Mouse (Mus musculus): ENCODE results near the gene Hist1h2bf. TPM values are rescaled to one million over a fixed set of nuclear protein-coding genes. Genes with fewer than 3 reads are reported as not detected.
A peak's percentile ranks its signal among the peaks of the same experiment; 100 is the strongest.
"Not testable (repeated sequence)": the region's sequence is repeated elsewhere in the genome, so short reads cannot be mapped to it uniquely, and the experiment has no call there.

The Hist1h2bf gene
- total RNA-seq, 2 experiments from 2014 or later = 10.2 to 10.9 TPM

- no peak for DNase-seq
Observed at GRCm38 (mm10) chr13:23586940-23587225, 12.9 kb upstream of the Hist1h2bf start.

GRCm38 (mm10) chr13:23586099-23586939 is 12.3 kb upstream of the Hist1h2bf start:
- DNase-seq = peak in 1 of 2 experiments; percentile 39

- peak; percentile 87 for DNase-seq
Observed at GRCm38 (mm10) chr13:23585442-23586098, 11.6 kb upstream of the Hist1h2bf start.

- DNase-seq = peak; percentile 81 to 88
Observed at GRCm38 (mm10) chr13:23585029-23585441, 11.0 kb upstream of the Hist1h2bf start.

- DNase-seq = peak in 1 of 2 experiments; percentile 44
Observed at GRCm38 (mm10) chr13:23584331-23584730, 10.3 kb upstream of the Hist1h2bf start.

- DNase-seq = no peak
Observed at GRCm38 (mm10) chr13:23583387-23584068, 9.5 kb upstream of the Hist1h2bf start.

- DNase-seq = no peak
Observed at GRCm38 (mm10) chr13:23582219-23583056, 8.4 kb upstream of the Hist1h2bf start.

GRCm38 (mm10) chr13:23581408-23582218 is 7.6 kb upstream of the Hist1h2bf start, which contains the start of gene Hist1h4d:
Gene Hist1h4d (plus strand): TSS chr13:23581598.
- peak; percentile 98 to 100 for DNase-seq

GRCm38 (mm10) chr13:23577835-23578234 is 3.8 kb upstream of the Hist1h2bf start:
- DNase-seq = no peak

- DNase-seq = no peak
Observed at GRCm38 (mm10) chr13:23576906-23577639, 3.1 kb upstream of the Hist1h2bf start.

- no peak for DNase-seq
Observed at GRCm38 (mm10) chr13:23576351-23576881, 2.4 kb upstream of the Hist1h2bf start.

- DNase-seq = not testable (repeated sequence)
Observed at GRCm38 (mm10) chr13:23575864-23576313, 1.9 kb upstream of the Hist1h2bf start.

GRCm38 (mm10) chr13:23575271-23575851 is 1.4 kb upstream of the Hist1h2bf start, which contains the start of gene Hist1h3d:
Gene Hist1h3d (plus strand): TSS chr13:23575763.
- peak; percentile 66 to 68 for DNase-seq

- DNase-seq = not testable (repeated sequence)
Observed at GRCm38 (mm10) chr13:23574546-23575170, 662 bp upstream of the Hist1h2bf start.

GRCm38 (mm10) chr13:23573034-23573897 is 730 bp downstream of the Hist1h2bf start:
- not testable (repeated sequence) for DNase-seq

GRCm38 (mm10) chr13:23572218-23573033 is 1.6 kb downstream of the Hist1h2bf start:
- no peak for DNase-seq
